Mouse (Mus musculus) right cerebral cortex, postnatal 4 days (tissue): ENCODE results near the gene Wdr83os.
"Not testable (repeated sequence)": the region's sequence is repeated elsewhere in the genome, so short reads cannot be mapped to it uniquely, and the experiment has no call there.

ENCODE experiments used
- DNase-seq: peaks from one replicate; pipeline ENCODE4 v3.0.0-alpha.2; 2022

The Wdr83os gene

GRCm38 (mm10) chr8:85120251-85120650, 39.7 kb downstream of the Wdr83os start:
- not testable (repeated sequence) for DNase-seq

GRCm38 (mm10) chr8:85122995-85123394, 42.5 kb downstream of the Wdr83os start, which contains the start of gene Zfp791:
Gene Zfp791 (minus strand): TSS chr8:85123095.
- DNase-seq = no peak

- no peak for DNase-seq
These were observed 43.2 kb downstream of the Wdr83os start for GRCm38 (mm10) chr8:85123691-85124090.
